Mouse (Mus musculus): ENCODE results near the gene Gm1123.

Gene Gm1123

GRCm38 (mm10) chr9:98999881-99000339 lies 35.6 kb downstream of the Gm1123 start:
- peak; percentile 90 for DNase-seq

GRCm38 (mm10) chr9:98994103-98994502 lies 41.4 kb downstream of the Gm1123 start:
- DNase-seq: no peak

DNA sequence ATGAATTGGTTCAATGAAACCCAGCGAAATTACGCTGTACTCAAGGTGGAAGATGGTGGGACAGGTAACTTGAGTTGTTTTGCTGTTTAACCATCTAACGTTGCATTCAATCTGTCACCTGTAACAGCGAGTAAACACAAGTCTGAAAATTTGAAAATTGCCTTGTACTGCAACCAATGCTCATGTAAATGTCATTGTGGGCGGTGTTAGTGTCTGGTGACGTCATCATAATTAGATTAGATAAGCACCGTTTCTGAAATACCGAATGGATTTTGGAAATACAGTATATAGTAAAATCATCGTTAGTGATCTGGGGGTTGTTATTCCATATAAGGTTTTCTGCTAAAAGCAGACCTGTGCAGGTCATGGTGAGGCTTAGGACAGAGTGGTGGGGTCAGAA lies 48.4 kb downstream of the Gm1123 start:
- DNase-seq: no peak

DNA sequence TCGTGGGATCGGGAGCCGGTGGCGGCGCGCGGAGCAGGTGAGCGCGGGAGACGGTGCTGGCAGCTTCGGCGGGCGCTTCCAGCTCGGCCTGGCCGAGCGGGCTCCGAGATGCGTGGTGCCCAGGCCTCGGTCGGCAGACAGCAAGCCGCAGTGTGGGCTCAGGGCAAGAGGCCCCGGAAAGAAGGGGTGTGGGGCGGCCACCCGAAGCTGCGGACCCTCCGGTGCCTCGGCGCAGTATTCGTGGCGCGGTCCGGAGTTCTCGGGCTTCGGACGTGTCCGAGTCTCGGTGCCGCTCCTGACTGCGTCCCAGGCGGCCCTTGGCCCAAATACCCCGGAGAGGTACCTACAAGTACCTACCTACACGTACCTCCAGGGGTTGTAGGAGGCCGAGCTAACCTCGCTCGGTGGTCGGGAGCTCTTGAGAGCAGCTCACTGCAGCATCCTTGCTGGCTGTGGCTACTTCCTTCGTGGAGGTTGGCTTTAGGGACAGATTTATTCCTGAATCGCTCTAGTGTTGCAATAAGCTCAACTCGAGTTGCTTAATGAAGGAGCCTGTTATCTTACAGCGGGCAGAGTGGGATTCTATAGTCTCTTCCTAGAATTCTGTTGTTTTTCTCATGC lies 48.9 kb downstream of the Gm1123 start:
- no peak for DNase-seq

- DNase-seq: peak; percentile 99
Observed at GRCm38 (mm10) chr9:98985800-98986475, 49.6 kb downstream of the Gm1123 start, which contains the start of gene Faim. Faim (plus strand) TSS chr9:98986373.

GRCm38 (mm10) chr9:98979431-98980416 lies 55.8 kb downstream of the Gm1123 start:
- peak; percentile 82 for DNase-seq

DNA sequence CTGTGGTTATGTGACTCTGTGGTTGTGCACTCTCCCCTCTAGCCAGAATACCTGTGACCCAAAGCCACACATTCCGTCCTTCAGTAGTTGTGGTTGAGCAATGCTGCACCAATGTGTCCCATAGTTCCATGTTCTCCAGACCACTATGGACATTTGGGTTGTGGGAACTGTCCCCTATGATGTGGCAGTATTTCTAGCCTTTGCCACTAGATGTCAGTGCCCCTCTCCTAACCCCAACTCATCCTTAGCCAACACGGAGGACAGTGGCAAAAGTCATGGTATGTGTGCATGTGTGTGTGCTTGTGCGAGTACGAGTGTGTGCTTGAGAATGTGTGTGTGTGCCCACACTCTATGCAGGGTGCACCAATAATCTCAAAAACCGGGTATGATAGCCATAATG lies 59.0 kb downstream of the Gm1123 start:
- no peak for DNase-seq

DNA sequence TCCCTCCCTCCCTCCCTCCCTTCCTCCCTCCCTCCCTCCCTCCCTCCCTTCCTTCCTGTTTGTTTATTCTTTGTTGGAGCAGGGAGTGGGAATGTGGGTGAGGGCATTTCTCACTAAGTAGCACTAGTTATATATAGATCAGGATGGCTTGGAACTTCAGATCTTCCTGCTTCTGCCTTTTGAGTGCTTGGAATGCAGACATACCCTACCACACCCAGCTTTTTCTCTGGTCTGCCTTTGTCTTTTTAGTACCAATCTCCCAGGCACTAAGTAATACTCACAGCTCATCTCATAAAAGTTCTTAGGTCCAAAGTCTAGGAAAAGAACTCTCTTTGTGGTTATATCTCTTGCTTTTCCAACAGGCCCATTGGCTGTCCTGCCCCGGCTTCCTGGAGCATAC lies 59.4 kb downstream of the Gm1123 start:
- DNase-seq: no peak

DNA sequence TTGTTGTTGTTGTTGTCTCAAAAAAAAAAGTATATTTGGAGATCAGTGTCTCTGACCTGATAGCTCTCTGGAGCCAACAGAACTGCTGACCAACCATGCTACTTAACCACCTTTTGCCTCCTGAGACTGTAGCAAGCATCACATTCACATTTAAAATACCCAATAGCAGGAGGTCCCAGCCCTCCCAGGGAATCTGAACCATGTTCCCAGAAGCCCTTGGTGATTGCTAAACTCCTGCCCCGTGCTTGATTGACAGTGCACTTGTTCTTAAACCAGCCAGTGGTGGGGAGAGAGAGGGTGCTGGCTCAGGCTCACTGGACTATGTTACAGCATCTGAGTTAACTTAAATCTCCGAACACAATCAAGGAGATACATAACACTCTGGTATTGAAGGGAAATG lies 60.6 kb downstream of the Gm1123 start:
- DNase-seq: no peak

DNA sequence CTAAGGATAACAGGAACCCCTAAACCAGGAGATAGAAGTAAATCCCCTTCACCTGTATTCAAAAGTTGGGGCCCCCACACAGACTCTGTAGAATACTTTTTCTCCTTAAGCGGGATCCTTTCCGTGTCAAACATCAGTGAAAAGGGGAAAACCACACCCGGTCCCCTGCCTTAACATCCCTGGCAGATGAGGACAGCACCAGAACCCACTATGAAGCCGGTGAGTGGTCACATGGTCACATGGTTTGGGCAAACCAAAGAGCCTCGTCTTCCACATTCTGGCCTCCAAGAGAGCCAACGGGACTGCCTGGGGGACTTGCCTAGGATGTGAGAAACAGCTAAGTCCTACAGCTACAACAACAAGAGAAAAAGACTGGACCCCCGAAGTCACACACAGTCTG lies 62.0 kb downstream of the Gm1123 start:
- no peak for DNase-seq

DNA sequence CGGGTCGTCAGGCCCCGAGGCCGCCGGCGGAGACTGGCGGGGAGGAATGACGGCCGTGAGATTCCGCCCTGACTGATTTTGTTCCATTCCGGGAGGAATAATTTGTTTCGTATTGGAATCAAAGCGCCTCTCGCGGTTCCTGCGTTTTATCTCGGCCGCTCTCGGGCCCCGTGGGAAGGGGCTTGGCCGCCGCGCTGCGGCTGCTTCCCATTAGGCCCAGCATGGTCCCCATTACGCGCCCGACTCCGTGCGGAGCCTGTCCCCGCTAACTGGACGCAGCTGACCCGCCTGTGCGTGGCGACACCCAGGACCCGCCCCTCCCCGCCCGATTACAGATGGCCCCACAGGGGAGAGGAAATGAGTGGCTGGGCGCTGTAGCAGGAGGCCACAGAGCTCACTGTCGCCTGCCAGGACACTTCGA lies 62.4 kb downstream of the Gm1123 start:
- DNase-seq: no peak

DNA sequence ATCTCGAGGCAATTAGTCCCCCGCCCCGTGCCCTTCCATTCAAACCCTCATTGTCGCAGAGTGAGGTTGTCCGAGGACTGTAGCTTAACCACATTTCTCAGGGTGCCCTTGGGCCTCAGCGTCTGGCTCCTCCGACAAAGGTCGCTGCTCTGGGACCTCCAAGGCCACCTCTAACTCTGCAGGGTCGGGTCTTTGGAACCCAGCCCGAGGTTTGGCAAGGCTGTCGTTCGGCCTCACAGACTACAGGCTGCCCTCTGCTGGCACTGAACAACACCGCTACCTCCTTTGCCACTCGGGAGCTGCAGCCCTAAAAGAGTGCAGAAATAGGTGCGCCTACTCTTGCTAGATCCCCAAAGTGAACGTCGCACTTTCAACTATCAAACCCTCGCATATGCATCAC lies 70.4 kb downstream of the Gm1123 start:
- DNase-seq: no peak

- DNase-seq: no peak
Observed at GRCm38 (mm10) chr9:98963661-98964060, 71.9 kb downstream of the Gm1123 start.

GRCm38 (mm10) chr9:98962478-98963142 lies 72.9 kb downstream of the Gm1123 start:
- no peak for DNase-seq

GRCm38 (mm10) chr9:98961591-98962477 lies 73.7 kb downstream of the Gm1123 start:
- DNase-seq: no peak

DNA sequence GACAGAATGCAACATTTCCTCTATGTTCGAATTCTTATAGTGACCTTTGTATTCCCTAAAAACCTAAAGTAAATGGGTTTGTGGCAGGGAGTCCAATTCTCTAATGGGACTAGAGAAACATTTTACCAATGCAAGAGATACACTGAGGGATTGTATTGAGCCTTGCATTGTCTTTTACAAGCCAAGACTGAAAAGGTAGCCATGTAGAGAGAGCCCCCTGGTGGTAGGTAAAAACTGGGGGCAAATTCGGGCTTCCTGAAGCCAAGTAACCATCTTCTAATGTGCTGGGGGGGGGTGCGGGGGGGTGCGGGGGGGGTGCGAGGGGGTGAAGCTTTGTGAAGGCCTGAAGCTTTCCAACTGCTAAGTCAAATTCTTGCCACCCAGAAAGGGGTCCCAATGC lies 75.2 kb downstream of the Gm1123 start:
- DNase-seq: no peak

DNA sequence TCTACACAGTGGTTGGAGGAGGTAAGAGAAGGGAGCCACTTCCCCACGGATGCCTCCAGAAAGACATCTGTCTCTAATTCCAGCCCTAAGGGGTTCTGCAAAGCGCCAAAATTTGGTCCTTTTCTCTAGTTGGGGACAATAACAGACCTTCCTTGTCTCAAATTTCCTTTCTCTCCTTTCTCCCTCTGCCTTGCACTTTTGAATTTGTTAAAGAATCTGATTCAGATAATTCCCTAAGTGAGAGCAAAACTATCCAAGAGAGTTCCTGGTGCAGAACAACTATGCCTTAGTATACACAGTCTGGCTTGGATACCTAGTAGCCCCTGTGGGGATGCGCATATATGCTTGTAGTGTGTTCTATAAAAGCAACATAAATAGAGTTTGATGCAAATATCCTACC lies 75.7 kb downstream of the Gm1123 start:
- no peak for DNase-seq

- no peak for DNase-seq
Observed at GRCm38 (mm10) chr9:98958628-98959027, 76.9 kb downstream of the Gm1123 start.

GRCm38 (mm10) chr9:98957751-98958351 lies 77.7 kb downstream of the Gm1123 start:
- no peak for DNase-seq
